Mouse (Mus musculus) bone marrow, adult 2 months (tissue): ENCODE data around the gene Rab19. TPM values are rescaled to one million over a fixed set of nuclear protein-coding genes. Genes with fewer than 3 reads are reported as not detected.
"Not testable (repeated sequence)": the region's sequence is repeated elsewhere in the genome, so short reads cannot be mapped to it uniquely, and the experiment has no call there.

Experiments
- H3K27ac ChIP-seq: fragments of 200-500 bp; 2 replicates; pipeline ENCODE4 v1.5.1; 2012; ENCODE audit warnings: low read depth, mild to moderate bottlenecking, control low read depth, inconsistent platforms, low read length; ENCODE audit not compliant: control insufficient read depth, poor library complexity, insufficient read depth
- H3K4me1 ChIP-seq: fragments of 200-500 bp; 2 replicates; pipeline ENCODE4 v1.6.1; 2011; ENCODE audit warnings: low read length; ENCODE audit not compliant: control insufficient read depth, insufficient read depth
- H3K4me3 ChIP-seq: fragments of 200-500 bp; replicated peaks from 2 replicates; pipeline ENCODE3; 2011; ENCODE audit warnings: mild to moderate bottlenecking, low read depth, low read length, control low read depth; ENCODE audit not compliant: control insufficient read depth
- CTCF ChIP-seq: fragments of 200-500 bp; IDR thresholded peaks from 2 replicates; pipeline ENCODE4 v1.5.1; 2011; ENCODE audit warnings: low read length, control low read depth; ENCODE audit not compliant: control insufficient read depth, insufficient read depth
- POLR2A ChIP-seq: fragments of 200-500 bp; IDR thresholded peaks from 2 replicates; pipeline ENCODE4 v1.6.1; 2011; ENCODE audit warnings: low read depth, mild to moderate bottlenecking, control low read depth, low read length, borderline replicate concordance; ENCODE audit not compliant: control insufficient read depth
- WGBS: fragments of 180-500 bp; shearing (Covaris S2); methylation state at CpG from one replicate; pipeline ENCODE4 v1.1.7; 2018; 5-methylcytosine and 5-hydroxymethylcytosine counted together
- polyA plus RNA-seq: library from polyadenylated mRNA; stranded (reverse); fragments of >200 nt; gene quantifications from 2 replicates; pipeline ENCODE4 v1.2.4, GENCODE M21; 2011; ENCODE audit warnings: low replicate concordance; ENCODE audit not compliant: missing spikeins, insufficient read depth, insufficient read length

Gene Rab19
- polyA plus RNA-seq, 1 experiment = 2.9 TPM

DNA sequence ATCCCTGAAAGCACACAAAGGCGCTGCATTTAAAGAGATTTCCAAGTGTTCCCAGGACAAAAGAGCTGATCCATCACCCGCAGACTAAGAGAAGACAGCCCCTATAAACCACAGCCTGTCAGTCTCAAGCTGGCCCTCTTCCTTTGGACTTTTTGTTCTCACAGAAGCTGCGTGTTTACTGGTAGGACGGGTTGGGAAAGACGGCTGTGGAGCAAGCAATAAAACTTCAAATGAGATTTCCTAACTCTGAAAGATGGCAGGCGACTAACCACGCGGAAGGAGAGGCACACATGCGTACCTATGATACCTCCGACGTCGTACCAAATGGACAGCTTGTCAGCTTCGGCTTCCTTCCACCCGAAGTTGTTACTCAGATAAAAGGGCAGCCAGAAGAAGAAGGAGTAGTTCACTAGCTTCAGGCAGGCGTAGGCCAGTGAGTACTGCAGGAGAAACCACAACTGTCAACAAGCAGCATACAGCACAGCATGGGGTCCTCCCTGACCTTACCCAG lies 33.9 kb upstream of the Rab19 start:
- H3K27ac ChIP-seq = no peak overlapping the region
- TF ChIP-seq POLR2A = no peak
- no peak for TF ChIP-seq CTCF
- no peak overlapping the region for H3K4me3 ChIP-seq
- no peaks in the 10 kb centered on the region for H3K4me1 ChIP-seq
- WGBS = 33% methylated on average over 15 of the region's 15 CpGs

DNA sequence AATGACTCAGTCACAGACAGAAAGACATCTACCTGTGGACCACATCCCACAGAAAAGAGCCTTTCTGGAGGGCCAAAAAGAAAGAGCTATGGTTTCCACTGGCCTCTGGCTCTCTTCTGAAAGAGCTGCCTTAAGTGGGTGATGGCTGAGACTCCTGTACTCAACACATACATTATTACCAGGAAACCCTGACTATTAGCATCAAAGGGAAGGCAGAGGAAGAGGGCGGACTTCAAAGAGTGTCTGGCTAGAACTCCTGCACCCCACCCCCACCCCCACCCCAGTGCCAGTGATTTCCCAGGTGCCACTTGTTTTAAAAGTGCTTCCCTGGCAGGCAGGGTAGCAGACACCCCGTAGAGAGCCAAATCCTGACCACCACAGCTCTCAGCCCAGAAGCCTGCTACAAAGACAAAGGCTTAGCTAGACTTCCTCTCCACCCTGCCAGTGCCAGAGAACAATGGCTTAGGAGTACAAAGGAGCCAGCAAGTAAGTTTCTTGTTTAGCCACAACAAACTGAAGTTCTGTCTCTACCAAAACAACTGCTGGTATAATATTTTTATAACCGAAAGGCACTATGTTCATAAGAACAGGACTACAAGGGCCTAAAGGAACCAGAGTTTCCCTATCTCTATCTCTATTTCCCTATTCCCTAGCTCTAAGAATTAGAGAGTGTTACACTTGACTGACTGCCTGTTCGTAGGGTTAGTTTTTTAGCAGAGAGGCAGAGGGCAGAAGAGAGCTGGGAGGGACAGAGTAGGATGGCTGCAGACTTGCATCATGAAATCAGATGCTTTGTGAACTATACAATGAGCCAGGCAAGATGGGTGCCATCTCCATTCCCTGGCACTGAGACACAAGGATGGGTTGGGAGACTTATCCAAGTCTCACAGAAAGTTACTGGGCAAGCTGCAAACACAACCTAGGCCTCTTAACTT lies 32.8 kb upstream of the Rab19 start:
- H3K4me1 ChIP-seq = no peaks in the 10 kb centered on the region
- no peak overlapping the region for H3K4me3 ChIP-seq
- 63% methylated on average over 4 of the region's 4 CpGs for WGBS
- no peak overlapping the region for H3K27ac ChIP-seq
- no peak for TF ChIP-seq CTCF
- TF ChIP-seq POLR2A = no peak

DNA sequence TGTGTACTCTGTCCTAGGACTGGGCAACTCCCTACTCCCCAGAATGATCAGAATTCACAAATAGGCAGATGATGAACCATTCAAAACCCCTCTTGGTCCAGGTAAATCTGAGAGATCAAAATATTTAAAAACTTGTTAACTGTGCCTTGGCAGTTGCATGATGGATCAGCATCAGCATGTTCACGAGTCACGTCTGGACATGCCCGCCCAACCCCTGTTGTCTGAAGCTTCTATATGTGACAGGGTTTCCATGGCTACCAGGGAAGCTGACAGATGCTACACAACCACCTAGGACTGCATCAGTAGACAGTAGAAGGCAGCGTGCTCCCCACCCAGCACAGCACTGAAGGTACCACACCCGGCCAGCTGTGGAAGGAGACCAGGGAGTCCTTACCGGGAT lies 32.0 kb upstream of the Rab19 start:
- WGBS = 84% methylated on average over 6 of the region's 6 CpGs

DNA sequence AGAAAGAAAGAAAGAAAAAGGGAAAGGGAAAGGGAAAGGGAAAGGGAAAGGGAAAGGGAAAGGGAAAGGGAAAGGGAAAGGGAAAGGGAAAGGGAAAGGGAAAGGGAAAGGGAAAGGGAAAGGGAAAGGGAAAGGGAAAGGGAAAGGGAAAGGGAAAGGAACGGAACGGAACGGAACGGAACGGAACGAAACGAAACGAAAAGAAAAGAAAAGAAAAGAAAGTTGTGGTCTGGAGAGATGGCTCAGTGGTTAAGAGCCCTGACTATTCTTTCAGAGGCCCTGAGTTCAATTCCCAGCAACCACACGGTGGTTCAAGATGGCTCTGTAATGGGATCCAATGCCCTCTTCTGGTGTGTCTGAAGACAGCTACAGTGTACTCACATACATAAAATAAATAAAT lies 21.8 kb upstream of the Rab19 start:
- 97% methylated on average over 9 of the region's 9 CpGs for WGBS
- H3K4me1 ChIP-seq, H3K4me3 ChIP-seq, H3K27ac ChIP-seq: not testable (repeated sequence)

More for the DNA sequence above, 32.0 kb upstream of the Rab19 start:
- TF ChIP-seq POLR2A (no peak), CTCF (no peak)
- Histone ChIP-seq H3K4me1 (no peaks in the 10 kb centered on the region), H3K27ac (no peak overlapping the region), H3K4me3 (no peak overlapping the region)

- TF ChIP-seq POLR2A = no peak
Observed at GRCm38 (mm10) chr6:39362684-39363083, 18.3 kb upstream of the Rab19 start.

GRCm38 (mm10) chr6:39369631-39370030 lies 11.3 kb upstream of the Rab19 start:
- 71% methylated on average over 3 of the region's 3 CpGs for WGBS

More at GRCm38 (mm10) chr6:39362684-39363083, 18.3 kb upstream of the Rab19 start:
- no peak overlapping the region for H3K4me3 ChIP-seq
- peaks cover 2% of the 10 kb centered on the region; the same call in 1 of the 2 replicates for H3K4me1 ChIP-seq
- 81% methylated on average over 2 of the region's 2 CpGs for WGBS
- no peak overlapping the region; the same call in 1 of the 2 replicates for H3K27ac ChIP-seq

GRCm38 (mm10) chr6:39372042-39372441 lies 8.9 kb upstream of the Rab19 start:
- no peak overlapping the region for H3K27ac ChIP-seq
- no peak for TF ChIP-seq POLR2A
- no peak for TF ChIP-seq CTCF
- H3K4me3 ChIP-seq = no peak overlapping the region

More at GRCm38 (mm10) chr6:39369631-39370030, 11.3 kb upstream of the Rab19 start:
- no peak for TF ChIP-seq POLR2A
- no peak for TF ChIP-seq CTCF
- Histone ChIP-seq H3K4me1 (peaks cover 2% of the 10 kb centered on the region; the same call in 1 of the 2 replicates), H3K27ac (no peak overlapping the region), H3K4me3 (no peak overlapping the region)

DNA sequence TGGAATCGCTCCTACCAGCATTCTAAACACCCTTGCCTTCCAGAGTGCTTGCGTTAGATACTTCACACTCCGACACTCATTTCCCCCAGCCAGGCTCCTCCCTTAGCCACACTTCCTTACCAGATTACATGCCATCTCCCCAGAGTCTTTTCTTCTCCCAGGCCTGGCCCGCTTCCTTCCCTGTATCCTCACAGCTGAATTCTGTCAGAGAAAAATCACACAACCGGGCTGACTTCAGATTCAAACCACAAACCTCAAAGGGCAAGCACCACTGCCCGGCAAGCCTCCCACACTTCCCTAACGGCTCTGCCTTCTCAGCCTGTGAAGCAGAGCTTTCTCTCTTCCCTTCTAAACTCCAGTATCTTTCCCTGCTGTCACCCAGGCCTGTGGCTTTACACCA lies 8.2 kb upstream of the Rab19 start:
- TF ChIP-seq CTCF (no peak), POLR2A (no peak)
- Histone ChIP-seq H3K4me3 (no peak overlapping the region), H3K4me1 (peaks cover 2% of the 10 kb centered on the region; the same call in 1 of the 2 replicates), H3K27ac (peak overlapping the region; percentile 37; the same call in 1 of the 2 replicates)
- under 1% methylated on average over 7 of the region's 7 CpGs for WGBS

More at GRCm38 (mm10) chr6:39372042-39372441, 8.9 kb upstream of the Rab19 start:
- H3K4me1 ChIP-seq = peaks cover 2% of the 10 kb centered on the region; the same call in 1 of the 2 replicates
